Mouse (Mus musculus) liver, embryonic 16.5 days (tissue): Measurements from ENCODE around the gene Pde4dip. TPM values are rescaled to one million over a fixed set of nuclear protein-coding genes. Genes with fewer than 3 reads are reported as not detected.
A peak's percentile ranks its signal among the peaks of the same experiment; 100 is the strongest.

ENCODE experiments used
- ATAC-seq: fragments of 200-750 bp; cut with Nextera tagmentation; 2 replicates; pipeline ENCODE4 v1.8.0; 2017; ENCODE audit warnings: low read depth, mild to moderate bottlenecking, moderate number of reproducible peaks, moderate library complexity
- H3K27ac ChIP-seq: fragments of 300-500 bp; sonication (generic); 2 replicates; pipeline ENCODE4 v1.5.1; 2014; ENCODE audit warnings: mild to moderate bottlenecking, low read length
- H3K27me3 ChIP-seq: fragments of 300-500 bp; sonication (generic); 2 replicates; pipeline ENCODE4 v1.6.1; 2014; ENCODE audit warnings: low read depth, low read length, mixed read lengths; ENCODE audit not compliant: control insufficient read depth, insufficient read depth
- H3K36me3 ChIP-seq: fragments of 300-500 bp; sonication (generic); 2 replicates; pipeline ENCODE4 v1.6.1; 2014; ENCODE audit warnings: mild to moderate bottlenecking; ENCODE audit not compliant: control insufficient read depth, insufficient read depth
- H3K4me1 ChIP-seq: fragments of 300-500 bp; sonication (generic); 2 replicates; pipeline ENCODE4 v1.6.1; 2014; ENCODE audit warnings: low read depth, low read length, mixed read lengths; ENCODE audit not compliant: control insufficient read depth
- H3K4me2 ChIP-seq: fragments of 300-500 bp; sonication (generic); 2 replicates; pipeline ENCODE4 v1.6.1; 2014; ENCODE audit warnings: low read depth, low read length, mixed read lengths
- H3K4me3 ChIP-seq: fragments of 300-500 bp; sonication (generic); 2 replicates; pipeline ENCODE4 v1.5.1; 2014; ENCODE audit warnings: low read depth, mild to moderate bottlenecking, low read length
- H3K9ac ChIP-seq: fragments of 300-500 bp; sonication (generic); 2 replicates; pipeline ENCODE4 v1.6.1; 2014; ENCODE audit warnings: low read depth, low read length
- H3K9me3 ChIP-seq: fragments of 300-500 bp; sonication (generic); replicated peaks from 2 replicates; pipeline ENCODE4 v1.6.1; 2016; ENCODE audit warnings: low read length; ENCODE audit not compliant: control insufficient read depth
- WGBS: fragments of 180-500 bp; shearing (Covaris S2); extraction: QIAGEN DNeasy Blood & Tissue Kit; methylation state at CpG from one replicate; pipeline ENCODE4 v1.1.7; 2014; ENCODE audit not compliant: insufficient replicate concordance; 5-methylcytosine and 5-hydroxymethylcytosine counted together
- polyA plus RNA-seq: library from polyadenylated mRNA; unstranded; fragments of >200 nt; fragmentation: Nextera tagmentation; extraction: Ambion mirVana; gene quantifications from 2 replicates; pipeline ENCODE4 v1.2.1, GENCODE M21; 2015

Gene Pde4dip
- polyA plus RNA-seq, 1 experiment from 2014 or later = 14.2 TPM

- Histone ChIP-seq H3K9ac (no peak overlapping the region), H3K27ac (no peak overlapping the region), H3K9me3 (no peaks in the 10 kb centered on the region), H3K4me3 (no peak overlapping the region), H3K27me3 (peaks cover 7% of the 10 kb centered on the region), H3K4me1 (peaks cover 6% of the 10 kb centered on the region), H3K4me2 (no peak overlapping the region), H3K36me3 (no peaks in the 10 kb centered on the region)
- 71% methylated on average over 3 of the region's 3 CpGs for WGBS
- no peak for ATAC-seq
Observed at GRCm38 (mm10) chr3:97678416-97678815, 210.1 kb downstream of the Pde4dip start.

GRCm38 (mm10) chr3:97676126-97676525 lies 212.4 kb downstream of the Pde4dip start:
- ATAC-seq = no peak
- no peaks in the 10 kb centered on the region for H3K9me3 ChIP-seq
- no peaks in the 10 kb centered on the region; the same call in 1 of the 2 replicates for H3K4me1 ChIP-seq
- H3K4me3 ChIP-seq = no peak overlapping the region
- no peak overlapping the region for H3K9ac ChIP-seq
- H3K27me3 ChIP-seq = no peaks in the 10 kb centered on the region
- H3K4me2 ChIP-seq = no peak overlapping the region
- H3K36me3 ChIP-seq = no peaks in the 10 kb centered on the region
- no peak overlapping the region for H3K27ac ChIP-seq
- WGBS = 71% methylated on average over 3 of the region's 3 CpGs

GRCm38 (mm10) chr3:97674644-97675110 lies 213.8 kb downstream of the Pde4dip start, which contains the start of gene Gm17651:
Gene Gm17651, minus strand, starts transcription at chr3:97674694.
- no peaks in the 10 kb centered on the region for H3K4me1 ChIP-seq
- no peak within 1 kb of the TSS for H3K4me3 ChIP-seq
- H3K27ac ChIP-seq = no peak within 1 kb of the TSS
- ATAC-seq = no peak
- no peaks in the 10 kb centered on the region for H3K27me3 ChIP-seq
- H3K4me2 ChIP-seq = no peak within 1 kb of the TSS
- no peak within 1 kb of the TSS for H3K9ac ChIP-seq
- 56% methylated on average over 7 of the region's 7 CpGs for WGBS
- no peaks in the 10 kb centered on the region for H3K9me3 ChIP-seq
- no peaks in the 10 kb centered on the region for H3K36me3 ChIP-seq

GRCm38 (mm10) chr3:97667093-97667675 lies 221.3 kb downstream of the Pde4dip start:
- 69% methylated on average over 14 of the region's 14 CpGs for WGBS
- no peaks in the 10 kb centered on the region for H3K9me3 ChIP-seq
- no peak for ATAC-seq
- H3K4me3 ChIP-seq = no peak overlapping the region
- H3K9ac ChIP-seq = no peak overlapping the region
- H3K4me1 ChIP-seq = no peaks in the 10 kb centered on the region
- H3K27me3 ChIP-seq = no peaks in the 10 kb centered on the region
- H3K36me3 ChIP-seq = no peaks in the 10 kb centered on the region
- H3K27ac ChIP-seq = no peak overlapping the region
- H3K4me2 ChIP-seq = no peak overlapping the region

- H3K4me1 ChIP-seq = no peaks in the 10 kb centered on the region
- 52% methylated on average over 8 of the region's 8 CpGs for WGBS
- H3K27ac ChIP-seq = no peak overlapping the region
- no peaks in the 10 kb centered on the region for H3K9me3 ChIP-seq
- H3K9ac ChIP-seq = no peak overlapping the region
- no peak for ATAC-seq
- H3K36me3 ChIP-seq = no peaks in the 10 kb centered on the region
- no peak overlapping the region for H3K4me2 ChIP-seq
- H3K4me3 ChIP-seq = no peak overlapping the region
- H3K27me3 ChIP-seq = no peaks in the 10 kb centered on the region
Observed at GRCm38 (mm10) chr3:97666154-97666553, 222.4 kb downstream of the Pde4dip start.

GRCm38 (mm10) chr3:97665525-97665924 lies 223.0 kb downstream of the Pde4dip start:
- no peaks in the 10 kb centered on the region for H3K36me3 ChIP-seq
- ATAC-seq = no peak
- H3K9me3 ChIP-seq = no peaks in the 10 kb centered on the region

GRCm38 (mm10) chr3:97661206-97661605 lies 227.3 kb downstream of the Pde4dip start:
- H3K4me3 ChIP-seq = no peak overlapping the region
- no peak overlapping the region for H3K4me2 ChIP-seq
- ATAC-seq = no peak
- H3K4me1 ChIP-seq = peaks cover 17% of the 10 kb centered on the region
- no peaks in the 10 kb centered on the region for H3K27me3 ChIP-seq
- no peak overlapping the region for H3K27ac ChIP-seq
- WGBS = 49% methylated on average over 8 of the region's 8 CpGs
- H3K9ac ChIP-seq = no peak overlapping the region
- no peaks in the 10 kb centered on the region for H3K9me3 ChIP-seq
- no peaks in the 10 kb centered on the region for H3K36me3 ChIP-seq

More at GRCm38 (mm10) chr3:97665525-97665924, 223.0 kb downstream of the Pde4dip start:
- 50% methylated on average over 9 of the region's 9 CpGs for WGBS
- Histone ChIP-seq H3K27ac (no peak overlapping the region), H3K9ac (no peak overlapping the region), H3K4me1 (no peaks in the 10 kb centered on the region), H3K4me3 (no peak overlapping the region), H3K27me3 (no peaks in the 10 kb centered on the region), H3K4me2 (no peak overlapping the region)

GRCm38 (mm10) chr3:97659746-97660145 lies 228.8 kb downstream of the Pde4dip start:
- no peaks in the 10 kb centered on the region for H3K36me3 ChIP-seq
- 85% methylated on average over 7 of the region's 7 CpGs for WGBS
- no peak overlapping the region for H3K4me3 ChIP-seq
- peaks cover 17% of the 10 kb centered on the region for H3K4me1 ChIP-seq
- no peaks in the 10 kb centered on the region for H3K9me3 ChIP-seq
- H3K27ac ChIP-seq = no peak overlapping the region
- H3K27me3 ChIP-seq = no peaks in the 10 kb centered on the region
- no peak overlapping the region for H3K4me2 ChIP-seq
- no peak for ATAC-seq
- H3K9ac ChIP-seq = no peak overlapping the region

- under 1% methylated on average over 48 of the region's 50 CpGs for WGBS
- peak; percentile 69 for ATAC-seq
Observed at GRCm38 (mm10) chr3:97658426-97659193, 229.9 kb downstream of the Pde4dip start.

More at GRCm38 (mm10) chr3:97658426-97659193, 229.9 kb downstream of the Pde4dip start:
- Histone ChIP-seq H3K36me3 (no peaks in the 10 kb centered on the region), H3K4me3 (peak overlapping the region; percentile 88), H3K27ac (0 out of 2 replicates have a peak overlapping the region, but pooled peaks have one; percentile 52), H3K9ac (peak overlapping the region; percentile 75), H3K27me3 (no peaks in the 10 kb centered on the region), H3K9me3 (no peaks in the 10 kb centered on the region), H3K4me1 (peaks cover 17% of the 10 kb centered on the region), H3K4me2 (peak overlapping the region; percentile 96)
